In the genomic region with DNA sequence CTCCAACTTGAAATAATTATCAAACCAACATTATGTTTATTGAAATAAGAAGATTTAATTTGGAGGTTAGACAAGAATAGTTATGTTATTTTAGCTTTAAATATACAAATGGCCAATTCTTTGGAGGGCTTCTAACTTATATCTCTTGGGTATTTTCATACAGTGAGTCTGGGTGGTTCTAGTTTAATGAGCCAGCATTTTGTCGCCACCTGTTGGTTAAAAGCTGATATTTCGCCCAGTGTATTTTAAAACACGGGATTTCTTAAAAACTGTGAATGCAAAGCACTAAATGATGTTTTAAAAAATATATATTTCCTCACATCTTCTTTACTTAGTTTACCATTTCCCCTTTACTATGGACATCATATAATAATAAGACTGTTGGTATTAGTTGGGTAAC, we compare ENCODE assay signal across 10 mouse cellular contexts.
DNase-seq lines count a peak whose midpoint lies in the region; ATAC-seq lines count a peak whose summit lies in the region.
"Had no signal": no experiment of that assay in that cellular context is flagged by ENCODE, and none has a peak within 500 bp of the region (broad histone marks: within the 10 kb centered on the region; RNA-seq: fewer than 3 reads in every experiment).

No protein-coding gene starts in this region.

- H3K27ac ChIP-seq in heart, embryonic 12.5 days (ENCODE audit: poor library complexity, severe bottlenecking) = no peak overlapping the region
- no peak overlapping the region for H3K27ac ChIP-seq in midbrain, embryonic 11.5 days (ENCODE audit: low read depth, low read length)
- no peak overlapping the region for H3K27ac ChIP-seq in midbrain, embryonic 10.5 days (replicated peaks)
- no peak overlapping the region for H3K27ac ChIP-seq in hindbrain, embryonic 16.5 days (ENCODE audit: low read depth, low read length)
- H3K27ac ChIP-seq: heart, embryonic 13.5 days had no signal

- H3K4me3 ChIP-seq in heart, embryonic 12.5 days = no peak overlapping the region
- no peak overlapping the region for H3K4me3 ChIP-seq in midbrain, embryonic 11.5 days (ENCODE audit: low read depth, low read length)
- H3K4me3 ChIP-seq in midbrain, embryonic 10.5 days = no peak overlapping the region
- no peak overlapping the region for H3K4me3 ChIP-seq in hindbrain, embryonic 16.5 days (ENCODE audit: low read length)
- H3K4me3 ChIP-seq: heart, embryonic 13.5 days; megakaryocyte, embryonic 14.5 days had no signal

- H3K4me2 ChIP-seq in heart, embryonic 12.5 days = no peak overlapping the region
- no peak overlapping the region for H3K4me2 ChIP-seq in midbrain, embryonic 11.5 days
- no peak overlapping the region for H3K4me2 ChIP-seq in hindbrain, embryonic 16.5 days (ENCODE audit: low read length)
- H3K4me2 ChIP-seq: heart, embryonic 13.5 days had no signal

- no peaks in the 10 kb centered on the region for H3K4me1 ChIP-seq in heart, embryonic 12.5 days (replicated peaks)
- no peaks in the 10 kb centered on the region for H3K4me1 ChIP-seq in midbrain, embryonic 11.5 days (ENCODE audit: control insufficient read depth, insufficient read depth, low read length)
- H3K4me1 ChIP-seq in midbrain, embryonic 10.5 days = no peaks in the 10 kb centered on the region
- H3K4me1 ChIP-seq in hindbrain, embryonic 16.5 days (ENCODE audit: control insufficient read depth, insufficient read depth, low read depth, low read length) = no peaks in the 10 kb centered on the region
- H3K4me1 ChIP-seq: megakaryocyte, embryonic 14.5 days had no signal

- DNase-seq in heart, adult 8-10 months (ENCODE audit: low spot score) = peak; percentile 19
- DNase-seq in midbrain, embryonic 11.5 days (ENCODE audit: low spot score, missing footprints) = peak; percentile 87
- DNase-seq in midbrain, embryonic 10.5 days (ENCODE audit: low spot score) = no peak
- DNase-seq in c-Kit-positive CD71-negative TER-119-negative erythroid progenitor cells, embryonic 14.5 days (ENCODE audit: low read depth) = peak; percentile 18
- peak; percentile 41 for DNase-seq in lung, postnatal 36 days
- no peak for DNase-seq in testis, postnatal 14 days (ENCODE audit: low spot score)

- no peak overlapping the region for H3K9ac ChIP-seq in heart, embryonic 12.5 days
- no peak overlapping the region for H3K9ac ChIP-seq in midbrain, embryonic 11.5 days (ENCODE audit: low read length)
- H3K9ac ChIP-seq in hindbrain, embryonic 16.5 days (ENCODE audit: low read depth, low read length) = no peak overlapping the region
- H3K9ac ChIP-seq: heart, embryonic 13.5 days had no signal

- no peaks in the 10 kb centered on the region for H3K27me3 ChIP-seq in heart, embryonic 12.5 days (replicated peaks)
- no peaks in the 10 kb centered on the region; the same call in 1 of the 2 replicates for H3K27me3 ChIP-seq in midbrain, embryonic 11.5 days (ENCODE audit: control insufficient read depth, insufficient read depth, low read length)
- peaks cover 89% of the 10 kb centered on the region for H3K27me3 ChIP-seq in midbrain, embryonic 10.5 days (ENCODE audit: low read depth, poor library complexity, severe bottlenecking)
- H3K27me3 ChIP-seq in hindbrain, embryonic 16.5 days (replicated peaks; ENCODE audit: control insufficient read depth, insufficient read depth, low read length) = peaks cover 3% of the 10 kb centered on the region; the same call in 1 of the 2 replicates
- H3K27me3 ChIP-seq: heart, embryonic 13.5 days had no signal

- 9% methylated on average over 3 of the region's 3 CpGs for WGBS in heart, embryonic 12.5 days
- WGBS in midbrain, embryonic 11.5 days = 8% methylated on average over 3 of the region's 3 CpGs
- 7% methylated on average over 3 of the region's 3 CpGs for WGBS in midbrain, embryonic 10.5 days
- WGBS in hindbrain, embryonic 16.5 days = 9% methylated on average over 3 of the region's 3 CpGs

- H3K36me3 ChIP-seq in heart, embryonic 12.5 days = no peaks in the 10 kb centered on the region
- H3K36me3 ChIP-seq in midbrain, embryonic 11.5 days (ENCODE audit: control insufficient read depth, insufficient read depth, low read length) = no peaks in the 10 kb centered on the region
- no peaks in the 10 kb centered on the region for H3K36me3 ChIP-seq in midbrain, embryonic 10.5 days
- no peaks in the 10 kb centered on the region for H3K36me3 ChIP-seq in hindbrain, embryonic 16.5 days (ENCODE audit: control insufficient read depth, insufficient read depth, low read length)
- H3K36me3 ChIP-seq: heart, embryonic 13.5 days had no signal

- no peak for ATAC-seq in heart, embryonic 12.5 days (ENCODE audit: insufficient number of reproducible peaks, low FRiP score)
- no peak for ATAC-seq in midbrain, embryonic 11.5 days (ENCODE audit: low FRiP score)
- ATAC-seq in hindbrain, embryonic 16.5 days = no peak

- H3K9me3 ChIP-seq in heart, embryonic 12.5 days (replicated peaks) = no peaks in the 10 kb centered on the region
- H3K9me3 ChIP-seq in midbrain, embryonic 11.5 days (ENCODE audit: control insufficient read depth, low read length) = no peaks in the 10 kb centered on the region
- H3K9me3 ChIP-seq in midbrain, embryonic 10.5 days (replicated peaks) = no peaks in the 10 kb centered on the region
- H3K9me3 ChIP-seq in hindbrain, embryonic 16.5 days (ENCODE audit: control insufficient read depth, low read length) = no peaks in the 10 kb centered on the region
- H3K9me3 ChIP-seq: heart, embryonic 13.5 days; megakaryocyte, embryonic 14.5 days had no signal

Comparison
In these comparisons a context has a peak if more than half of its experiments do, and no peak if none do; other contexts are left out.
1. DNase-seq: peak in heart, adult 8-10 months (single experiment), midbrain, embryonic 11.5 days (single experiment), c-Kit-positive CD71-negative TER-119-negative erythroid progenitor cells, embryonic 14.5 days (single experiment) and lung, postnatal 36 days (single experiment); none in midbrain, embryonic 10.5 days (single experiment) and testis, postnatal 14 days (single experiment).